Mouse (Mus musculus) embryonic facial prominence, embryonic 14.5 days (tissue): Measurements from ENCODE around the gene C8a. TPM values are rescaled to one million over a fixed set of nuclear protein-coding genes. Genes with fewer than 3 reads are reported as not detected.

Experiments
- ATAC-seq: fragments of 200-750 bp; cut with Nextera tagmentation; 2 replicates; pipeline ENCODE4 v1.8.0; 2017; ENCODE audit warnings: low read depth, moderate number of reproducible peaks, moderate TSS enrichment
- DNase-seq: peaks from one replicate; pipeline ENCODE4 v3.0.0-alpha.2; 2015; ENCODE audit warnings: low spot score
- H3K27ac ChIP-seq: fragments of 300-500 bp; sonication (generic); replicated peaks from 2 replicates; pipeline ENCODE4 v1.5.1; 2014; ENCODE audit warnings: low read depth, mild to moderate bottlenecking, low read length, moderate library complexity
- H3K27me3 ChIP-seq: fragments of 300-500 bp; sonication (generic); replicated peaks from 2 replicates; pipeline ENCODE4 v1.6.1; 2014; ENCODE audit warnings: low read length; ENCODE audit not compliant: control insufficient read depth, insufficient read depth
- H3K36me3 ChIP-seq: fragments of 300-500 bp; sonication (generic); 2 replicates; pipeline ENCODE4 v1.6.1; 2014; ENCODE audit warnings: low read length, mixed read lengths; ENCODE audit not compliant: control insufficient read depth, insufficient read depth
- H3K4me1 ChIP-seq: fragments of 300-500 bp; sonication (generic); 2 replicates; pipeline ENCODE4 v1.6.1; 2014; ENCODE audit warnings: antibody characterized with exemption, low read length; ENCODE audit not compliant: control insufficient read depth, insufficient read depth
- H3K4me2 ChIP-seq: fragments of 300-500 bp; sonication (generic); 2 replicates; pipeline ENCODE4 v1.6.1; 2014; ENCODE audit warnings: low read depth, mild to moderate bottlenecking, low read length, moderate library complexity, mixed read lengths
- H3K4me3 ChIP-seq: fragments of 300-500 bp; sonication (generic); 2 replicates; pipeline ENCODE4 v1.5.1; 2014; ENCODE audit warnings: low read depth, mild to moderate bottlenecking, low read length
- H3K9ac ChIP-seq: fragments of 300-500 bp; sonication (generic); 2 replicates; pipeline ENCODE4 v1.6.1; 2014; ENCODE audit warnings: low read depth, mild to moderate bottlenecking, low read length, moderate library complexity, mixed read lengths
- H3K9me3 ChIP-seq: fragments of 300-500 bp; sonication (generic); 2 replicates; pipeline ENCODE4 v1.6.1; 2016; ENCODE audit warnings: low read length; ENCODE audit not compliant: control insufficient read depth
- WGBS: fragments of 180-500 bp; shearing (Covaris S2); extraction: QIAGEN DNeasy Blood & Tissue Kit; methylation state at CpG from one replicate; pipeline ENCODE4 v1.1.7; 2014; 5-methylcytosine and 5-hydroxymethylcytosine counted together
- polyA plus RNA-seq: library from polyadenylated mRNA; unstranded; fragments of >200 nt; fragmentation: Nextera tagmentation; extraction: Ambion mirVana; gene quantifications from 2 replicates; pipeline ENCODE4 v1.2.1, GENCODE M21; 2014

The C8a gene
- polyA plus RNA-seq, 1 experiment from 2014 or later, result not detected

- no peak overlapping the region for H3K4me2 ChIP-seq
- H3K4me3 ChIP-seq, result no peak overlapping the region
- H3K4me1 ChIP-seq, result no peaks in the 10 kb centered on the region
- ATAC-seq (no peak), DNase-seq (no peak)
- WGBS, result 49% methylated on average over 3 of the region's 3 CpGs
- no peaks in the 10 kb centered on the region for H3K36me3 ChIP-seq
- no peaks in the 10 kb centered on the region for H3K27me3 ChIP-seq
- no peak overlapping the region for H3K27ac ChIP-seq
- H3K9me3 ChIP-seq, result no peaks in the 10 kb centered on the region
- H3K9ac ChIP-seq, result no peak overlapping the region
These were observed 100.6 kb downstream of the C8a start for GRCm38 (mm10) chr4:104775601-104776000.

- ATAC-seq, result no peak
- 67% methylated on average over 4 of the region's 4 CpGs for WGBS
- H3K27me3 ChIP-seq, result no peaks in the 10 kb centered on the region
These were observed 105.9 kb downstream of the C8a start for GRCm38 (mm10) chr4:104770331-104770730.

GRCm38 (mm10) chr4:104769602-104770001, 106.6 kb downstream of the C8a start:
- H3K9ac ChIP-seq, result no peak overlapping the region
- H3K36me3 ChIP-seq, result no peaks in the 10 kb centered on the region
- no peaks in the 10 kb centered on the region for H3K4me1 ChIP-seq
- no peak overlapping the region for H3K27ac ChIP-seq
- 86% methylated on average over 8 of the region's 8 CpGs for WGBS
- H3K4me3 ChIP-seq, result no peak overlapping the region
- no peak for DNase-seq
- no peaks in the 10 kb centered on the region for H3K27me3 ChIP-seq
- H3K4me2 ChIP-seq, result no peak overlapping the region
- no peaks in the 10 kb centered on the region for H3K9me3 ChIP-seq
- no peak for ATAC-seq

More at GRCm38 (mm10) chr4:104770331-104770730, 105.9 kb downstream of the C8a start:
- Histone ChIP-seq H3K4me1 (no peaks in the 10 kb centered on the region), H3K4me3 (no peak overlapping the region), H3K9me3 (no peaks in the 10 kb centered on the region), H3K27ac (no peak overlapping the region), H3K9ac (no peak overlapping the region), H3K36me3 (no peaks in the 10 kb centered on the region), H3K4me2 (no peak overlapping the region)
- DNase-seq, result no peak

GRCm38 (mm10) chr4:104768190-104768589, 108.0 kb downstream of the C8a start:
- no peaks in the 10 kb centered on the region for H3K36me3 ChIP-seq
- no peak for DNase-seq
- H3K4me1 ChIP-seq, result no peaks in the 10 kb centered on the region
- ATAC-seq, result no peak
- no peak overlapping the region for H3K4me3 ChIP-seq
- H3K27me3 ChIP-seq, result no peaks in the 10 kb centered on the region
- no peaks in the 10 kb centered on the region for H3K9me3 ChIP-seq
- H3K4me2 ChIP-seq, result no peak overlapping the region
- H3K27ac ChIP-seq, result no peak overlapping the region
- H3K9ac ChIP-seq, result no peak overlapping the region
- WGBS, result 89% methylated on average over 4 of the region's 4 CpGs

GRCm38 (mm10) chr4:104766065-104766464, 110.1 kb downstream of the C8a start, which contains the start of gene C8b:
C8b (plus strand) TSS chr4:104766317.
- Histone ChIP-seq H3K4me2 (no peak within 1 kb of the TSS), H3K4me3 (no peak within 1 kb of the TSS), H3K27me3 (no peaks in the 10 kb centered on the region), H3K36me3 (no peaks in the 10 kb centered on the region), H3K9me3 (no peaks in the 10 kb centered on the region), H3K9ac (no peak within 1 kb of the TSS), H3K27ac (no peak within 1 kb of the TSS), H3K4me1 (no peaks in the 10 kb centered on the region)
- DNase-seq (no peak), ATAC-seq (no peak)
- 82% methylated on average over 8 of the region's 8 CpGs for WGBS

Other genes with a start within 250 kb of the C8a start
- not detected in 2 replicates for gene C8b, start 110.1 kb downstream of the C8a start, polyA plus RNA-seq
- gene Gm17662, start 19.1 kb downstream of the C8a start, polyA plus RNA-seq, result not detected in 2 replicates
- 0.28 and 0.38 TPM in 2 replicates for gene Fyb2, start 37.1 kb upstream of the C8a start, polyA plus RNA-seq
- gene Prkaa2, start 233.5 kb upstream of the C8a start, polyA plus RNA-seq, result 3.9 and 5.6 TPM in 2 replicates